In the genomic region with DNA sequence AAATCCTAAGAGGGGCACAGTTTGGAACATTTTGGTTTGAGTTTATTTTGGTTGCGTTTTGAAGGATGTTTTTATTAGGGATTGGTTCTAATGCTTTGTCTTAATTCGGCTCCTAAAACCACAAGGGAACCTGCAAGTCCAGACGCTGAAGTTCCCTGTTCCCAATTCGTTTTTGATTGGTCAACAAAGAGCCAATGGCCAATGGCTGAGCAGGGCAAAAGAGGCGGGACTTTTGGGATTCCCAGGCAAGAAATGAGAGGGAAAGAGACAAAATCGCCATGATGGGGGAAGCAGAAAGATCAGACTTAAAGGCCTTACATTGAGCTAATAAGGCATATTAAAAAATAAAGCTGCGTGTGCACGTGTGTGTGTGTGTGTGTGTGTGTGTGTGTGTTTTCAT, we compare ENCODE assay signal across 18 mouse cellular contexts.
"Had no signal": no experiment of that assay in that cellular context is flagged by ENCODE, and none has a peak within 500 bp of the region (broad histone marks: within the 10 kb centered on the region; RNA-seq: fewer than 3 reads in every experiment).

No protein-coding gene starts in this region.

- H3K4me3 ChIP-seq: limb, embryonic 10.5 days; limb, embryonic 13.5 days; liver, embryonic 12.5 days; liver, embryonic 15.5 days; midbrain, embryonic 12.5 days; midbrain, embryonic 15.5 days; neural tube, embryonic 13.5 days had no signal

- H3K27me3 ChIP-seq: limb, embryonic 13.5 days; liver, embryonic 12.5 days; liver, embryonic 15.5 days; midbrain, embryonic 12.5 days; midbrain, embryonic 15.5 days; neural tube, embryonic 13.5 days had no signal

- H3K36me3 ChIP-seq: limb, embryonic 10.5 days; limb, embryonic 13.5 days; liver, embryonic 12.5 days; liver, embryonic 15.5 days; midbrain, embryonic 12.5 days; midbrain, embryonic 15.5 days; neural tube, embryonic 13.5 days had no signal

- H3K9me3 ChIP-seq: limb, embryonic 10.5 days; limb, embryonic 13.5 days; liver, embryonic 12.5 days; liver, embryonic 15.5 days; midbrain, embryonic 12.5 days; midbrain, embryonic 15.5 days; neural tube, embryonic 13.5 days had no signal

- ATAC-seq: liver, embryonic 12.5 days; midbrain, embryonic 15.5 days had no signal

- H3K27ac ChIP-seq: limb, embryonic 10.5 days; limb, embryonic 13.5 days; liver, embryonic 12.5 days; liver, embryonic 15.5 days; macrophage; midbrain, embryonic 12.5 days; midbrain, embryonic 15.5 days; neural tube, embryonic 13.5 days had no signal

- H3K4me1 ChIP-seq: limb, embryonic 10.5 days; limb, embryonic 13.5 days; liver, embryonic 12.5 days; liver, embryonic 15.5 days; midbrain, embryonic 12.5 days; midbrain, embryonic 15.5 days; neural tube, embryonic 13.5 days had no signal

- DNase-seq: kidney, adult 9 months; kidney, postnatal 14 days; kidney, postnatal 4 days; layer of hippocampus, adult 9-11 months; liver; lung, adult 18-20 months; retina, postnatal 1 day; right cerebral cortex, postnatal 25 days; thymus, adult 18-20 months; thymus, postnatal 36 days had no signal

- H3K4me2 ChIP-seq: limb, embryonic 13.5 days; liver, embryonic 12.5 days; liver, embryonic 15.5 days; midbrain, embryonic 12.5 days; midbrain, embryonic 15.5 days; neural tube, embryonic 13.5 days had no signal

- H3K9ac ChIP-seq: limb, embryonic 13.5 days; liver, embryonic 12.5 days; liver, embryonic 15.5 days; midbrain, embryonic 12.5 days; midbrain, embryonic 15.5 days; neural tube, embryonic 13.5 days had no signal
